Mouse (Mus musculus) ovary, postnatal 10 days (tissue): ENCODE measurements around the gene Coa5.

Experiments
- DNase-seq: peaks from one replicate; pipeline ENCODE4 v3.0.0; 2022; ENCODE audit warnings: low spot score

Gene Coa5

DNA sequence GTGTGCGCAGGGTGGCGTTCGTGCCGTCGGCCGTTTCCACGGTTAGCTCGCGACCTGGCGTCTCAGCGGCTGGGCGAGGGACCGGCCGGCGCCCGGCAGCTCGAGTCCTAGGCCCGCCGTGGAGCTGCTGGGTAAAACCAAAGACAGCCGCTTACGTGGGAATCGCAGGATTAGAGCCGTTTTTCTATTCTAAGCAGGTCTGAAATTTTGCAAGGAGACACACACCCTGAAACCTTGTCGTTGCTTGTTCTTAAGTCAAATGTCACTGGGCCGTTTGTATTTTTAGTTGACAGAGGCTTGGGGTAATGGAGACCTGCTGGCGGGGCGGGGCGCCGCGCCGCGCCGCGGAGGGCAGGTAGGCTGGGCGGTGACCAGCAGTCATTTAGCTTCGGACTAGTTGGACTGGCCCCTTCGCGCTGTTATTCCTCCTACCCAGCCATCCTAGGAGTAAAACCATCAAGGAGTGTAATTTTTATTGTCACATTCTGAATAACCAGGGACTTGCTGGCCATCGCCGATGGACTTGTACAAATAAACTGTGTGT is 466 bp upstream of the Coa5 start:
- DNase-seq, result no peak

DNA sequence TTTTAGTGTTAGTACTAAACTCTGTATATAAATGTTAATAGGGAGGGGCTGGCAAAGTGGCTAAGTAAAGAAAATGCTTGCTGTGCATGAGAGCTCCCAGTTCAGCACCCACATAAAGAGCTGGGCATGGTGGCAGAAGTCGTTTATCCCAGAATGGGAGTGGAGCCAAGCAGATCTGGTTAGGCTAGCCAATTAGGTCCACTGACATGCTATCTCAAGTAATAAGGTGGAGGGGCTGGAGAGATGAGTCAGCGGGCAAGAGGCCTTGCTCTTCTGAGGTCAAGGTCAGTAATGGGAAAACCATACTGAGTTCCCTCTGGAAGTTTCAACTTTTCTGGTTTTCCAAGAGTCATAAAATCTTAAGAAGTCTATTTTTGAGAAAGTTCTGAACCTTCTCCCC is 992 bp downstream of the Coa5 start:
- no peak for DNase-seq

DNA sequence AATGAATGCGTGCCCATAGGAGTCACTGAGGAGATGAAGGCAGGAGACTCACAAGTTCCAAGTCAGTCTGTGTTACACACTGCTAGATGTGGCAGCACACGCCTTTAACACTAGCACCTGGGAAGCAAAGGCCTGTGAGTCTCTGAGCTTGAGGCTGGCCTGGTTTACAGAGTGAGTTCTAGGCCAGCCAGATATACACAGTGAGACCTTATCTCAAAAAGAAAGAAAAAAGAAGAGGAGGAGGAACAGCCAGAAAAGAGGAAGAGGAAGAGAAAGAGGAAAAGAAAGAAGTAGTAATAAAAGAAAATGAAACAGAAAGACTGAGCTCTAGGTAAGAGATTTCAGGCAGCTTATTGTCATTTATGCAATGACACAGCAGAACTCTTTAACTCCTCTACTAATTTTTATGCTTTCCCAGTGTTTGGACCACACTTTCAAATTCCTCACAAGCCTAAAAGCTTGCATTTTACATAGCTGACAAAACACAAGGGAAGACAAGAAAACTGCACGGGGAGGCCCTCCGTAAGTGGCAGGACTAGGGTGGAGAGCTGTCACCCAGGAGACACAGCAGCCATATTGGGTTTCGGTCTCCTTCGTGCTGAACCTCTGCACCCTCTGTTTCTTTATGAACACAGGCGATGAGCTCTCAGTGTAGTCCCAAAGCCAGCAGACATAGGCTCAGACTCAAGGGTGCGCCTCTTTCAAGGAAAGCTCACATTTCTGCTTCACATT is 2.6 kb downstream of the Coa5 start:
- DNase-seq, result no peak

DNA sequence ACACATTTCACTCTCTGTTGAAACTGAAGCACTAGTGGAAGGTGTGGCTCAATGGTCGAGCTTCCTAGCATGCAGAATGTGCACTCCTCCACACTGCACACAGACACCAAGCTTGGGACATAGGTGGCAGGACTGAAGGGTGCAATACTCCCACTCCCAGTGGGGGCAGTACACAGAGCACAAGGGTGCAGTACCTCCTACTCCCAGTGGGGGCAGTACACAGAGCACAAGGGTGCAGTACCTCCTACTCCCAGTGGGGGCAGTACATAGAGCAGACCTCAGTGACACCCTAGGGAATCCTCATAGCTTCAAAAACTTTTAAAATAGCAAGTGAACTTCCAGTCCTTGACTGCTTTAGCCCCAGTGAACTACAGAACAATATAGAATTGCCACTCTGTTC is 10.5 kb downstream of the Coa5 start:
- no peak for DNase-seq

DNA sequence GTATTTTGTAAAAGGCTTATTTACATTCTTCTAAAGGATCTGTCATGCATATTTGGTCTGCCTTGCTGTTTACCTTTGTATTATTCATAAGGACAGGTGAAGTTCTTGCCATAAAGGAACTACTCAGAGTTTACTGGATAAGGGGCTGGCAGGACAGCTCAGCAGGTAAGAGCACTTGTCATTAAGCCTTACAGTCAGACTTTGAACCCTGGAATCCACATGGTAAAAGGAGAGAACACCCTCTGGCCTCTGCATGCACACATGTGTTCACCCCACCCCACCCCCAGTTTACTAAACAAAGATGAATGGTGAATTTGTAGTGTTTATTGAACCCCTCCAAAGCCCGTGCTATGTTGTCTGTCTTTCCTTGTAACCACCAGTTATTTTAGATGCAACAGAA is 14.5 kb downstream of the Coa5 start:
- DNase-seq, result no peak

DNA sequence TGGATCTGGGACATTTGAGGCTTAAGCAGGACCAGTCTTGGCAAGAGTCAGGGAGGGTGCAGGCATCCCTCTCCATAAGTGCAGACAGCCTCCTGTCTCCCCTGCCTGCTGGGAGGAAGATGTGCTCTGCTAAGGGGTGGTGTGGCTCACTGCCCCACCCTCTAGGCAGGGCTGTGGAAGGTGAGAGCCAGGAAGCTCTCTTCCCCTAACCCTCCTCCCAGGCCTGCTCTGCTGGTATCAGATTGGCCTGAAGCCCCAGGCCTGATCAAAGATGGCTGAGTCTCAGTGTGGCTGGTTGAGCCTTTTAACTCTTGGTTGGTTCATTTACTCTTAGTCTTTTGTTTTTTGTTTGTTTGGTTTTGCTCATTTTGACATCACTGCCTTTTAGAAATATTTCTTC is 20.3 kb downstream of the Coa5 start:
- DNase-seq, result no peak

DNA sequence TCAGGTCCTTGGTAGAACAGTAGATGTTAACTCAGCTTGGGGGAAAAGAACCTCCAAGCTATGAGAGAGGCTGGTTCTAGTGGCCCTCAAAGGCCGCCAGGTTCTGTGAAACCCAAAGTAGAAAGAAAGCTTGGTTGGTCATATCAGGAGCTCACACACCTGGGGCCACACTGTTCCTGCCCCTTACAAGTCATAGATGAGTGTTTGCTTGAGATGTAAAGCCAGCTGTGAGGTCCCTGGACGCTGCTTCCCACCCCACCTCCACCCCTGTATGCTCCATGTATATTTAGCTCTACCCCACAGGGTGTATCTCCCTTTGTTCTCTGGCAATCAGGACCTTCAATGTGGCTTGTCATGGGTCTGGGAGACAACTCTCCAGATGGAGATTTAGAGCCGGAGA is 21.2 kb downstream of the Coa5 start:
- DNase-seq, result no peak

DNA sequence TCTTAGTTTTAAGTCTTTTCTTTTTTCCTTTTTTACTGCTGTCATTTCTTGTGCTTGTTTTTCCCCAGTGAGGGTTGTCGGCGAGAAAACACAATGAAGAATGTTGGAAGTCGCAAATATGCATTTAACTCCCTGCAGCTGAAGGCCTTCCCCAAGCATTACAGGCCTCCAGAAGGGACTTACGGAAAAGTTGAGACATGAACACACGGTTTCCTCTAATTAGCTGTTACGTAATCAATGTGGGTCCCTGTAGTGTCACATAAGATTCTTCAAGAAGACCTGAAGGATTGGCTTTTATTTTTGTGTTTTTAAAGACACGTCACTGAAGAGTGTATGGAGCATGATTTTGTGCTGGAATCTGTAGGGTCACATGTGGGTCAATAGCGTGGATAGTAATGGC is 21.8 kb downstream of the Coa5 start:
- DNase-seq, result no peak

DNA sequence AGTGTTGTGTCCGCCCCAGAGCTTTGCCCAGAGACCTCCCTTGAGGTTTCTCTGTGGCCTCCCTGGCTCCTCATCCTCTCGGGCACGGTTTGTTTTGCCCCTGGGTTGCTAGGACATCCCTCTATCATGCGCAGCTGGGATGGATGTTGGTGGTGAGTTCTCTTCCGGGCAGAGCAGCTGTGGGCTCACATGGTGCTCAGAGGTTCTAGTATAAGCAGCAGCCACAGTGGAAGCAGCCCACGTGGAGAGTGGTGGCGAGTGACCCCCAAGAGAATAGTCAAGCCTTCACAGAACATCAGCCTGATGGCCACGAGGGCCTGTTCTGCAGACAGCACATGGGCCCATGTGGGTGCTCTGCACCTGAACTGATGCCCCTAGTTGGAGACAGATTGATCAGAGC is 22.7 kb downstream of the Coa5 start:
- DNase-seq, result no peak

DNA sequence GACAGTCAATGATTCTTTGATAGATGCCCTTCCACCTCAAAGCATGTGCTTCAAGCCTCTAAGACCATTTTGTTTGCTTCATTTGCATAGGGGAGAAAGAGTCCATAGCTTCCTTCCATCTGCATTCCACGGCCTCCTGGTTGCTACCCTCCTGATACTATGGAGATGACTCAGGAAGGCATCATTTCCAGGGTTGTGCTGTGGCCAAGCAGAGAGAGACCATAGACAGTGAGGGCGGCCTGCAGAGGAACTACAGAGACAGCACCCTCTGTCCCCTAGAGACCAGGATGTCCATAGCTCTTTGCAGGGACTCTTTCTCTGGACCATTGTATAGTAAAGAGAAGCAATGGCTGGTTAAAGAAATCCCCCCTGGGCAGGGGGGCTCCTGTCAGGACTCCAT is 24.8 kb downstream of the Coa5 start:
- no peak for DNase-seq

DNA sequence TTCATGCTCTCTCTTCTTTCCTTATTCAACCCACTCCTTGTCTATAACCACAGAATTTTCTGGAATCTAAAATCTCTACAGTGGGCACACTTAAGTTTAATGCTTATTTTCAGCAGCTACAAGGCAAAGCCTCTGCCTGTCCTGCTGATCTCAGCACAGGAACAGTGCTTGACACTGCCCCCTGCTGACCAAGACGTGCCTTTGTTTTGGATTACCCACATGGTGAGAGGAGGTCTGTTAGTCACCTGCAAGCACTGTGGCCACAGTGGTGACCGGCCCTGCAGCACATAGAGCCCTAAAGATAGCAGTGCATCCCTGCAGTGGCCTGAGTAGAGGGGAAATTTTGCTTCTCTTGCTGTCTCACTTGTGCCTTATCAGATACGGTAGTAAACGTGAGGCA is 28.2 kb downstream of the Coa5 start:
- DNase-seq, result no peak

DNA sequence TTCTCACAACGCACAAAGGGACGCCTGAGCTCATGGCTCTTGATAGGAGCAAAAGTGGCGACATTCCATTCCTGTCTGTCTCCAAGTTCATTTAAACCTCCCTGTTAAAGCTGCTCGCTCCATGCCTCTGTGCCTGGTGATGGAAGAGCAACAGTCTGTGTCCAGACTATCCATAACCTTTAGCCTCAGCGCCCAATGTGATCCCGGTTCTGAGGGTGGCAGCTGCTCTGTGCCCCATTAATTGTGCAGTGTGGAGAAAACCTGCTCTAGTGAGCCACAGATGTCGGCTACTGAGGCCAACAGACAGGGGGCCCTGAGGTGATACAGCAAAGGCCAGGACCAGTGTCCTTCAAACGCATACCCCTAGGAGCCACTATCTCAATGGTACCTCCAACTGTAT is 30.2 kb downstream of the Coa5 start:
- no peak for DNase-seq

DNA sequence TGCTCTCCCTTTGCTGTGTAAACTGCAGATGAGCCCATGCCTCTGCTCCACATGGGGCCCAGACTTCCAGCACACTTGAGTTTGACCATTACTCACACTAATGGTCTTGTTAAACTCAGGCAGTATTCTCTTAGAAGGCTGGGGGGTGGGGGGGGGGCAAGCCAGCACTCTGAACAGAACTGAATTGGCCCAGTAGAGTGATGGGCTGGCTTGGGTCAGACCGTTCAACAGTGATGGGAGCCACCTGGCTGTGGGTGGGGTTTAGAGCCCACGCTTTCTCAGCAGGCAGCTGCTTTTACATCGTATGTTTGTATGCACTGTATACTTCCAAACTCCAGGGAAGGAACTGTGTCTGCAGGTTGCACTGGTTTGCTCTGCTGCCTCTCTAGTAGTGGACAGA is 30.9 kb downstream of the Coa5 start:
- DNase-seq, result no peak

DNA sequence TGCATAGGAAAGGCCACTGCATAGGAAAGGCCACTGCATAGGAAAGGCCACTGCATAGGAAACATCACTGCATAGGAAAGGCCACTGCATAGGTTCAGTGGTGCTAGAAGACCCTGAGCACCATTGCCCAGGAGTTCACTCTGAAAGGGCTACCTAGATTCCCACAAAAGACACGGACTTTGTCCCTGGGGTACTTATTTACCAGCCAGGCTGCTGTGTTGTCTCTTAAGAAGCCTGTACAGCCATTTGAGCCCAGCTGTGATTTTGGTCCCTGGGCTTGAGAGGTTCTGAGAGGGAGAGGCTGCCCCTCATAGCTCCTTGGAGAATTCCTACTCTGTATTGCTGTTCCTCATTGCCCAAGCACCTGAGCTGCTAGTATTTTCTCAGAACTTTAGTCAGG is 33.4 kb downstream of the Coa5 start:
- no peak for DNase-seq

DNA sequence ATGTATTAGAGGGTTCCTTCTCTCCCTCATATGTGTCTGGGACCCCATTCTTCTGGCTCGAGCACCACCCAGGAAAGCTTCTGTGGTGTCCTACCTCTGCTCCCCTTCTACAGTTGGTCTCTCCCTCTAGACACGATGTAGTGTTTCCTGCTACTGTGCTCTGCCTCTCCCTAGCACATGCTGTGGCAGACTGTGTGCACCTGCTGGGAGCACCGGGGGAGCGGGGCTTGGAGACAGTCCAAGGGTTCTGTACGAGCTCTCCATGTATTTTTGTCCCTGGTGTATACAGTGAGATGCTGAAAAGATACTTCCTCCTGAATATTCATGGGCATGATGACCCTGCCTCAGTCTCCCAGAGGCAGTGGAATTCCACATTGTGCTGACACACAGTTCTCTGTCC is 36.7 kb downstream of the Coa5 start:
- DNase-seq, result no peak

DNA sequence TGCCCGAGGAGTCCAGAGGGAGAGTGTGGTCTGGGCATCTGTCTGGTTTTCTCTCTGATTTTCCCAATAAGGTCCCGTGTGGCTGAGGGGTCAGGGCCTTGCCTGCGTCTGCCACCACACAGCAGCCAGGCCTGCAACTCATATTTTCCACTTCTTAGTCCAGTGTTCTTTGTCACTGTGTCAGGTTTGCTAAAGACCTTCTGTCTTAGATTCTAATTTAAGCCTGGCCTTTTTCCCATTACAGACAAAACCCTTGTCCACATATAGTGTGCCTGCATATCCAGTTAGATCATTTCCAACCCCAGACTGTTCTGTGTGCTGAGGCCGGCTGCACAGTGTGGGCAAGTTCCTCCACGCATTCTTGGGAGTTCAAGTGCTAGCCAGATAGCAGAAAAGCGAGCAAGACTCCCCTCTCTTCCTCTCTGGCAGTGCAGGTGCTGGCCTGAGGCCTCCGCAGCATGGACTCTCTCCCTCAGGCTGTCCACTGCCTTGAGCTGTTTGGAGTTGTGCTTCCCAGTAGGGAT is 43.4 kb downstream of the Coa5 start:
- no peak for DNase-seq

DNA sequence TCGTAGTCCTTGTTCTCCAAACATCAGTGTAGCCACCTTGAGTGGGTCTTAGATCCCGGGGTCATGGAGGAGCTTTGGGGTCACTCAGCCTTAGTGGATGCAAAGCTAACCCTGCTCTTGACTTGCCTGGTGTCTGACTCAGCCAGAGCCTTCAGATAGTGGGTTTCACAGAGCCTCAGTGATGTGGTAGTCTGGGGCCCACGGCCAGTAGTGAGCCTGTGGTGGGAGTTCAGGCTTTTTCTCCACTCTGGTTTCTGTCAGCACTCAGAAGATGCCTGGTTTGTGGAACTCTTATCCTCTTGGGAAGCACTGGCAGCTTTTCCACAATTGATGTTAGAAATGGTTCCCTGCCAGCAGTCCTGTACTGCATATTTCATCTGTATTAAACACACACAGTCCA is 45.6 kb downstream of the Coa5 start:
- DNase-seq, result no peak

DNA sequence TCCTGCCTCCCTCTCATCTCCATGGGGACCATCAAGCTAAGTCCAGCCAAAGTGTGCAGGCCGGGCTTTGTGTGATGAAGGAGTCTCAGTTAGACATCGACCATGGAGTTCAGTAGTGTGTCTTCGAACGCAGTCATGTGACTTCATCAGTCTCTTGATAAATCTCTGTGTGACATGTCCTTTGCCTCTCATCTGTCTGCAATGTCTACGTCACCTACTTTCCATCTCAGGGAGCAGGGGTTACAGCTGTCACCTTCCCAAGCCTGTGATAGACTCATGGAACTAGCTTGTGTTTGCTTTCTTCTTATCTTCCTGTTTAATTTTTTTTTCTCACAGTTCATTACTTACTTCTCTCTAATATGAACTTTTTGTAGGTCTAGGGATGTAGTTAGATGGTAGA is 49.0 kb downstream of the Coa5 start:
- no peak for DNase-seq

DNA sequence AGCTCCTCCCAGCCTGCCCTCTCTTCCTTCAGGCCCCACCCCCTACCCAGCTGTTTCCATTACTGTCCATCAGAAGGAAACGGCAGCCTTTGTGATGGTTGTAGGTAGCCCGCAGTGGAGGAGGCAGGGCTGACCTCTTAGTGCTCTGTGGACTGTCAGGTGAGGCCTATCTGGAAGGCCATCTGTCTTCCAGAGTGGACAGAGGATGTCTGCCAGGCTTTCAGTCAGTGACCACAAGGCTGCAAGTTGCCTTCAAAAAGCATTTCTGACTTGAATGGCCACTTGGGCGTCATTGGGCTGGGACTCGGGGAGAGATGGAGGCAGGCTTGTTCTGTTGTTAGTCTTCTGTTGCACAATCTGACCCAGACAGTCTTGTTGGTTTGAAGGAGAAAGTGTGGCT is 50.4 kb downstream of the Coa5 start:
- DNase-seq, result no peak

DNA sequence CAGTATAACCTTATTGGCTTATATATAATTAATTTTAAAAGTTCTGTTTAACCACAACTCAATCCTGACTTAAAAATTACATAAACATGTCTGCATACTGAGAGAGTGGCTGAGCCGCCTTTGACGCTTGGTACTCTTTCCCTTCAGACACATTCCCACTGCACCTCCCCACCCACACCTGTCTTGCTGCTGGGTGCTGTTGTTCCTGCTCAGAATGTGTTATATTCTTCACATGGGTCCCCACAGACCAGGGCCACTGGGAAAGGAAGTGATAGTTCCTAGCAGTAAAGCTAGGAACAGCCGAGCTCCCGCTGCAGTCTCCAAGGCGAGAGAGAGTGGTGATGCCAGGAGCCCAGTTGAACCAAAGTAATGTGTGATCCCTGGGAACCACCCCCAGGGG is 51.8 kb downstream of the Coa5 start:
- no peak for DNase-seq

DNA sequence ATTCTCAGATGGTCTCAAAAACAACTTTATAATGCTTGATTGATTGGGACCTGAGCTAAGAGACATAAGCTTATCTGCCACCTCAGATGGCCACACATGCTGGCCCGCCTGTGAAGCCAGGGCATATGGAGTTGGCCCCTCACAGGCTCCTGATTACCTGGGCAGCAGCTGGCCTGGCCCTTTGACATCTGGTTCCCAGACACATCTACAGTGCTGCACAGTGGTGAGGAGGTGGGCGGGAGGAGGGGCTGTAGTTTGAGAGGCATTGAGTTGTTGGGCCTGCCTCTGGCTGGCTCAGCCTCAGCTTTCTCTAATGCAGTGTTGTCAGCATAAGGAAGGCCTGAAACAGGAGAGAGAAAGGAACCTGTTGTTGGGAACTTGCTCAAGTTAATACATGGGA is 53.2 kb downstream of the Coa5 start:
- DNase-seq, result no peak

DNA sequence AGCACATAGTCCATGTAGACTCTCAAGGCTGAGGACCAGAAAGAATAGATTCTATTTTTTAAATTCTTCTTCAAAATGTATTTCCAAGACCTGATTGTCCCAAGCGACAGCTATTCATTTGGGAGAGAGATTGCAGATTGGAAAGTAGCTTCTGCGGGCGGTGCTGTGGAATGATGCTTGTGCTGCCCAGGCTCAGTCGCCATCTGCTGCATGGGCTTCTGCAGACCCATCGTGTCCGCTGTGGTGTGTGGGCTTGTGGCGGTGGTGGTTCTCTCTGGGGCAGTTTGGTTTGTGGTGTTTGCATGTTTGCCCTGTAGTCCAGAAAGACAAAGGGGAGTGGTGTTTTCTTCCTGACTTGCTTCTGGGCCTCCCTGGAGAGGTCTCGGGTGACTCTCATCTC is 53.7 kb downstream of the Coa5 start:
- DNase-seq, result no peak

DNA sequence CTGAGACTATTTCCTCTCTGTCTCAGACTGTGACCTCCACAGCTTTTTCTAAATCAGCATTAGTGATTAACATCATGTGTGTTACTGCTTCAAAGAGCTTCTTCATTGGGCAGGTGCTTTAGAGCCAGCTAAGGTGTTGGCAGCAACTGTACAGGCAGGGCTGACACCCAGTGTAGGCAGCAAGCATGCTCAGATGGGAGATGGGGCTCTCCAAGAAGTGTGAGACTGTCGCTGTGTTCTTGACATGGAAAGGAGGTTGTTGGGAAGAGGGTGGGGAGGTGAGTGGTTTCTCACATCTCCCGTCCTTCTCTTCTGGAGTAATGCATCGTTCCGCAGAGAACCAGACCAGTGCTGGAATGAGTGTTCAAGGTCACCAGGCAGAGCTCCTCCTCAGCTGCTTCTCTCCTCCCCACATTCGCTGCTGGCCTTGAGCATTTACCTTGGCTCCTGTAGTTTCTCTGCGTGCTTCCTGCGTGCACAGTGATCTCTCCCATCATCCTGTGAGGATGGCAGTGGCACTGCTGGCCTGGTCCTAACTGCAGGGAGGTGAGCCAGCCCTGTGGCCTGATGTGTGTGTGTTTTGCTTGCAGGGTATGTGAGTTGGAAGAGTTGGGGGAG is 61.0 kb downstream of the Coa5 start:
- DNase-seq, result no peak

DNA sequence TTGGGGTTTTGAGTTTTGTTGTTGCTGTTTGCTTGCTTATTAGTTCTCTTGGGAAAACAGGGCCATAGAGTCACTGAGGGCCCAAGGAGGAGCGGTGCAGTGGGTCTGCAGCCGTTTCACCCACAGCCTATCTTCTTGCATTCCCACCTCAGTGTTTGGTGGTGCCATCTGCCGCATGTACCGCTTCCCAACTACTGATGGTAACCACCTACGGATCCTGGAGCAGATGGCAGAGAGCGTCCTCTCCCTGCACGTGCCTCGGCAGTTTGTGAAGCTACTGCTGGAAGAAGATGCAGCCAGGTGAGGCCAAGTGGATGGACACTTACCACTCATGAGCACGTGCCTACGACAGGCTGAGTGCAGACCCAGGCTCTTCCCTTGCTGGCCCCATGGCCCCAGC is 61.8 kb downstream of the Coa5 start:
- no peak for DNase-seq
